Mouse (Mus musculus) liver, embryonic 14.5 days (tissue): ENCODE measurements around the gene Fxn.

ENCODE experiments used
- CTCF ChIP-seq: IDR thresholded peaks from 2 replicates; pipeline ENCODE4 v1.5.1; 2016; ENCODE audit warnings: antibody characterized with exemption, low read depth, control low read depth
- EP300 ChIP-seq: IDR thresholded peaks from 2 replicates; pipeline ENCODE4 v1.6.1; 2016; ENCODE audit warnings: antibody characterized with exemption, low read depth

DNA sequence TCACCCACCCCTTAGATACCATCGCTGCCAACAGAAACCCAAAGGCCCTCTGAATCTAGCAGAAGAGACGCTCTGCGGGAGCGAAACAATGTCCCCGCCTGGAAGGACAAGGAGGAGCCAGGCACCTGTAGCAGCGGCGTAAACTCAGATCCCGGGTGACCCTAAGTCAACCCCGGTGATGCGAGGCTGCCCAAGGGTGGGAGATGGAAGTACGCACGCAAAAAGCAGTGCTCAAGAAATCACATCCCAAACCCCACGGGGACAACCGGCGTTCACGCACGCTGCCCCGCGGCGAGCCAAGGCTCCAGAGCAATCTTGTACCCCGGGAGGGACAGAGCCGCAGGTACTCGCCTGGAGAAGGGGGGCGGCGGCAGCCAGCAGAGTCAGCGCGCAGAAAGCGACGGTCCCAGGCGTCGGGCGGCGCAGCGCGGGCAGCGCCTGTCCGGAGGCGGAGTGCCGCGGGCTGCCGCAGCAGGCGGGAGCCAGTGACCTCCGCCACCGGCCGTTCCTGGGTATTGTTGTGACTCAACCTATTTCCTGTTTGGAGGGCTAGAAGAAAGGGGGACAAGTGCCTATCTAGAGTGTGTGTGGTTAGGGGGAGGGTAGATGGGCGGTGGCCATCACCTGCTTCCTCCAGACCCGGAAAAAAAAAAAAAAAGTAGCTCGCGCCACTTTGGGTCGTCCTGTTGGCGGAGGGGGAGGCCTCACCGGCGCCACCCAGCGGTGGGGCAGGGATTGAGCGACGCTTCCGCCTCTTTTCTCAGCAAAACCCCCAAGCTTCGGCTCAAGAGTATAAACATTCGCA lies 55.7 kb downstream of the Fxn start, which contains the start of gene Tjp2:
- TF ChIP-seq EP300 (no peak), CTCF (peak; percentile 78)
